In the genomic region with DNA sequence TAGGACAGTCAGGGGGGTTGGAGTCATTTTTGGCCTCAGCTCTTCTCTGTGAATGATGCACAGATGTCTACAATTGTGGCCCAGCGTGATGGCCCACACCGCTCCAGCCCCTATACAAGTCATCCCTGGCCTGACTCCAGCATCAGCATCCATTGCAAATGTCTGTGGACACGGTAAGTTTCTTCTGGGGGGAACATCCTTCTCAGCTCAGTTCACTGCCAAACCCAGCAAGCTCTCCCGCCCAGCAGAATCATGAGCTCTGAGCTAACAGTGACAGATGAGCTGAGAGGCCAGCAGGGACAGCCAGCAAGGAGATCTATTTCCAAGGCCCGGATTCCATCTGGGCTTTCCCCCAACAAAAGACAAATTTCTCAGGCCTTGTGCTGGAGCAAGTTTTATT, we compare ENCODE assay signal across 9 mouse cellular contexts.
DNase-seq lines count a peak whose midpoint lies in the region; ATAC-seq and TF ChIP-seq lines count a peak whose summit lies in the region.
"Had no signal": no experiment of that assay in that cellular context is flagged by ENCODE, and none has a peak within 500 bp of the region (broad histone marks: within the 10 kb centered on the region; RNA-seq: fewer than 3 reads in every experiment).

No protein-coding gene starts in this region.

- no peak for TF ChIP-seq POLR2A in heart, adult 2 months (IDR thresholded peaks at IDR 0.05; ENCODE audit: insufficient read depth, low read depth, low read length)

- H3K27me3 ChIP-seq in heart, adult 2 months (ENCODE audit: control insufficient read depth, insufficient read depth, low read length), result no peaks in the 10 kb centered on the region
- no peaks in the 10 kb centered on the region for H3K27me3 ChIP-seq in hindbrain, postnatal 0 days (ENCODE audit: insufficient read depth, low read length)

- no peaks in the 10 kb centered on the region; the same call in 1 of the 2 replicates for H3K4me1 ChIP-seq in heart, adult 2 months (ENCODE audit: control insufficient read depth, insufficient read depth, low read length)
- peaks cover 14% of the 10 kb centered on the region for H3K4me1 ChIP-seq in hindbrain, postnatal 0 days (ENCODE audit: insufficient read depth, low read length)

- no peak overlapping the region for H3K4me2 ChIP-seq in hindbrain, postnatal 0 days (ENCODE audit: low read depth, low read length)

- no peak overlapping the region for H3K9ac ChIP-seq in heart, adult 2 months (ENCODE audit: low read depth, low read length)
- H3K9ac ChIP-seq in hindbrain, postnatal 0 days (replicated peaks; ENCODE audit: low read length), result no peak overlapping the region

- 71% methylated on average over 5 of the region's 5 CpGs for WGBS in heart, adult 2 months
- WGBS in hindbrain, postnatal 0 days, result 28% methylated on average over 5 of the region's 5 CpGs

- H3K36me3 ChIP-seq in heart, adult 2 months (ENCODE audit: control insufficient read depth, insufficient read depth, low read length), result no peaks in the 10 kb centered on the region
- no peaks in the 10 kb centered on the region for H3K36me3 ChIP-seq in hindbrain, postnatal 0 days (ENCODE audit: insufficient read depth, low read length)

- H3K9me3 ChIP-seq in hindbrain, postnatal 0 days (ENCODE audit: low read length), result no peaks in the 10 kb centered on the region

- no peaks in the 10 kb centered on the region for H3K79me2 ChIP-seq in heart, adult 2 months (replicated peaks; ENCODE audit: control insufficient read depth, insufficient read depth, low read length)

- TF ChIP-seq CTCF in heart, adult 2 months (IDR thresholded peaks at IDR 0.05), result no peak
- TF ChIP-seq CTCF in hindbrain, postnatal 0 days (IDR thresholded peaks at IDR 0.05; ENCODE audit: low read depth), result no peak

- TF ChIP-seq EP300 in heart, adult 2 months (IDR thresholded peaks at IDR 0.05; ENCODE audit: insufficient read depth, low read depth, low read length), result no peak

- no peak overlapping the region for H3K27ac ChIP-seq in heart, adult 2 months
- H3K27ac ChIP-seq in hindbrain, postnatal 0 days, result peak overlapping the region; percentile 56; the same call in 1 of the 2 replicates

- DNase-seq in heart, postnatal 4 days, result peak; percentile 52
- DNase-seq in heart, adult 2 months, result no peak
- DNase-seq in 3T3-L1 (ENCODE audit: low read depth, low spot score) (peak; percentile 57), adipocyte (ENCODE audit: low spot score) (peak; percentile 35), MN1 (ENCODE audit: low spot score) (no peak)
- DNase-seq in hindbrain, postnatal 0 days (ENCODE audit: low spot score), result peak; percentile 84
- DNase-seq in embryo, embryonic 11 days, result no peak
- DNase-seq in embryo, embryonic 9.5 days (ENCODE audit: extremely low spot score), result no peak
- DNase-seq: kidney, adult 11 months had no signal

- no peak overlapping the region for H3K4me3 ChIP-seq in heart, adult 2 months
- H3K4me3 ChIP-seq in hindbrain, postnatal 0 days (ENCODE audit: low read length), result no peak overlapping the region

- intact Hi-C loops in heart, adult 2 months (cut with DNase I), result no loop called here

- peak; percentile 68 for ATAC-seq in hindbrain, postnatal 0 days

Comparison
In these comparisons a context has a peak if more than half of its experiments do, and no peak if none do; other contexts are left out.
1. DNase-seq: peak in heart, postnatal 4 days (single experiment), 3T3-L1 (single experiment), adipocyte (single experiment) and hindbrain, postnatal 0 days (single experiment); none in heart, adult 2 months (0 of 2), embryo, embryonic 11 days (single experiment), MN1 (single experiment) and embryo, embryonic 9.5 days (single experiment).